Mouse (Mus musculus) liver, postnatal 0 days (tissue): Measurements from ENCODE around the gene 1600012H06Rik. TPM values are rescaled to one million over a fixed set of nuclear protein-coding genes. Genes with fewer than 3 reads are reported as not detected.
"Not testable (repeated sequence)": the region's sequence is repeated elsewhere in the genome, so short reads cannot be mapped to it uniquely, and the experiment has no call there.

Source experiments
- ATAC-seq: fragments of 200-750 bp; cut with Nextera tagmentation; 2 replicates; pipeline ENCODE4 v1.8.0; 2017; ENCODE audit warnings: mild to moderate bottlenecking, moderate library complexity
- DNase-seq: peaks from one replicate; pipeline ENCODE4 v3.0.0-alpha.2; 2016
- H3K27ac ChIP-seq: fragments of 300-500 bp; sonication (generic); 2 replicates; pipeline ENCODE4 v1.5.1; 2014; ENCODE audit warnings: antibody characterized with exemption, moderate library complexity, mild to moderate bottlenecking, low read depth
- H3K27me3 ChIP-seq: fragments of 300-500 bp; sonication (generic); 2 replicates; pipeline ENCODE4 v1.6.1; 2014; ENCODE audit warnings: low read length, control low read depth, mixed read lengths; ENCODE audit not compliant: insufficient read depth
- H3K36me3 ChIP-seq: fragments of 300-500 bp; sonication (generic); replicated peaks from 2 replicates; pipeline ENCODE4 v1.6.1; 2014; ENCODE audit warnings: mild to moderate bottlenecking, control low read depth, low read length, moderate library complexity, mixed read lengths; ENCODE audit not compliant: insufficient read depth
- H3K4me1 ChIP-seq: fragments of 300-500 bp; sonication (generic); 2 replicates; pipeline ENCODE4 v1.6.1; 2014; ENCODE audit warnings: antibody characterized with exemption, mild to moderate bottlenecking, control low read depth; ENCODE audit not compliant: insufficient read depth
- H3K4me2 ChIP-seq: fragments of 300-500 bp; sonication (generic); 2 replicates; pipeline ENCODE4 v1.6.1; 2014; ENCODE audit warnings: low read depth, mild to moderate bottlenecking, low read length, moderate library complexity, mixed read lengths
- H3K4me3 ChIP-seq: fragments of 300-500 bp; sonication (generic); 2 replicates; pipeline ENCODE4 v1.5.1; 2014; ENCODE audit warnings: low read depth, low read length
- H3K9ac ChIP-seq: fragments of 300-500 bp; sonication (generic); replicated peaks from 2 replicates; pipeline ENCODE4 v1.6.1; 2014; ENCODE audit warnings: mild to moderate bottlenecking, moderate library complexity
- H3K9me3 ChIP-seq: fragments of 300-500 bp; sonication (generic); 2 replicates; pipeline ENCODE4 v1.6.1; 2016; ENCODE audit warnings: mild to moderate bottlenecking, control low read depth, low read length, mixed read lengths
- CTCF ChIP-seq: sonication (generic); IDR thresholded peaks from 2 replicates; pipeline ENCODE4 v1.5.1; 2016; ENCODE audit warnings: antibody characterized with exemption, low read depth
- EP300 ChIP-seq: IDR thresholded peaks from 2 replicates; pipeline ENCODE4 v1.6.1; 2016; ENCODE audit warnings: antibody characterized with exemption, low read depth, mild to moderate bottlenecking
- WGBS: fragments of 180-500 bp; shearing (Covaris S2); extraction: QIAGEN DNeasy Blood & Tissue Kit; methylation state at CpG from one replicate; pipeline ENCODE4 v1.1.7; 2014; ENCODE audit not compliant: insufficient replicate concordance; 5-methylcytosine and 5-hydroxymethylcytosine counted together
- polyA plus RNA-seq: library from polyadenylated mRNA; unstranded; fragments of >200 nt; fragmentation: Nextera tagmentation; extraction: Ambion mirVana; gene quantifications from 2 replicates; pipeline ENCODE4 v1.2.1, GENCODE M21; 2015

The 1600012H06Rik gene
- polyA plus RNA-seq, 1 experiment from 2014 or later, result 21.3 TPM

DNA sequence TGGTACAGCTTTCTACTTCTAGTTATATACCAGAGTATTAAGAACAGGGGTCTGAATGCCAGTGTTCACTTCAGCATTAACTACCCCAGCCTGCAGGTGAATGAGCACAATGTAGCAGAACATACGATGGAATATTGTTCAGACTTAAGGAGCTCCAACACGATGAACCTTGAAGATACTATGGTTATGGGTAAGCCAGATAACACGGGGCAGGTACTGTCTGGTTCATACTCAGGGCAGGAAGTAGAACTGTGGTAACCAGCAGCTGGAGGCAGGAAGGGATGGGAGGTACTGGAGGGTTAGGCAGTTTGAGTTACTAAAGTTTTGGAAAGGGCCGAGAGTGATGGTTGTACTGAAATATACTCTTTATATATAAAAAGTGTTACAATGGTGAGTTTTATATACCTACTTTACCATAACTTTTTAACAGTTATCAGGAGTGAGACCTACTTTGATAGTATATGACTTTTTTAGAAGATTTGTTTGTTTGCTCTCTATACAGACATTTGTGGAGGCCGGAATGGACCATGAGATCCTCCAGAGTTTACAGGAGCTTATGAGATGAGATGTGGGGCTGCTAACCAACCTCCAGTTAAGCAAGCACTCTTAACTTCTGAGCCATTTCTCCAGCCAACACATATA lies 15.8 kb downstream of the 1600012H06Rik start:
- DNase-seq (no peak), ATAC-seq (no peak)
- Histone ChIP-seq H3K27me3 (no peaks in the 10 kb centered on the region), H3K4me1 (peaks cover 9% of the 10 kb centered on the region; the same call in 1 of the 2 replicates), H3K9me3 (no peaks in the 10 kb centered on the region), H3K4me3 (no peak overlapping the region), H3K4me2 (peak overlapping the region; percentile 93), H3K36me3 (peaks cover 25% of the 10 kb centered on the region), H3K9ac (no peak overlapping the region), H3K27ac (no peak overlapping the region)
- TF ChIP-seq CTCF (no peak), EP300 (no peak)
- 49% methylated on average over 5 of the region's 5 CpGs for WGBS

DNA sequence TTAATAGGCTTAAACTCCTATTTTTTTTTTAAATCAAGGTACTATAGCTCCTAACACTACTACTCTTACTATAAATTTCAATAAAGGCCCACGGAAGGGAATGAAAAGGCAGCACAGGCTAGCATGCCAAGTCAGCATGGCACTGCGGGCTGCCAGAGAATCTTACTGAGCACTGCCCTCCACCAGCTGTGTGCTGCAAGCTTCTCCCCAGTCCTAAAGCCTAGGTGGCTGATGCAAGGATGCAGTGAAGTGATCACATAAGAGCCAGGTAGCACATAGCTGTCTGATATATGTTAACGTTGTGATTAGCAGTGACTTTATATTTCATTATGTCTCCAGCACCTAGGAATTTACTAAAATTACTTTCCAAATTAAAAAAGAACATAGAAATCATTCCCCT lies 17.0 kb downstream of the 1600012H06Rik start:
- WGBS, result 29% methylated on average over 3 of the region's 3 CpGs
- peak overlapping the region; percentile 61 for H3K9ac ChIP-seq
- no peaks in the 10 kb centered on the region for H3K9me3 ChIP-seq
- TF ChIP-seq EP300 (no peak), CTCF (no peak)
- peak overlapping the region; percentile 79 for H3K4me3 ChIP-seq
- ATAC-seq, result peak; percentile 18; the same call in 1 of the 2 replicates
- peaks cover 13% of the 10 kb centered on the region for H3K36me3 ChIP-seq
- peaks cover 6% of the 10 kb centered on the region; the same call in 1 of the 2 replicates for H3K4me1 ChIP-seq
- peak overlapping the region; percentile 93 for H3K4me2 ChIP-seq
- peak; percentile 36 for DNase-seq
- H3K27ac ChIP-seq, result 0 out of 2 replicates have a peak overlapping the region, but pooled peaks have one; percentile 18
- no peaks in the 10 kb centered on the region for H3K27me3 ChIP-seq

DNA sequence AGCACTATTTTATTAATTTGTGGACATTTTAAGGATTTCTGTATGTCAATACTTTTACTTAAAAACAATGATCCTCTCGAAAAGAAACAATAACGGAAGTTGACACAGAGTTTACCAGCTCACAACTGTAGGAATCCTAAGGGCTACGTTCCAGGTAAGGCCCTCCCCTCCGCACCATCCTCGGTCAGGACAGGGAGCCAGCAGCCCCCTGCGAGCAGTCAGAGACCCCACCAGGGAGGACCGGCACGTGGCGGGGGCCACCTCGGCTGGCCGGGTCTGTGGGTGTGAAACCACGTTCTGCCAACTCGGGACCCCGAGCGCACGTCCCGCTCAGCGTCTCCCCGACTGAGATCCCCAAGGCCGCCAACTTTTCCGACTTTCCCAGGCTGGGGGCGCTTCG lies 17.5 kb downstream of the 1600012H06Rik start:
- Histone ChIP-seq H3K27ac (peak overlapping the region; percentile 92), H3K9ac (peak overlapping the region; percentile 93), H3K9me3 (no peaks in the 10 kb centered on the region), H3K4me3 (peak overlapping the region; percentile 79), H3K4me1 (peaks cover 6% of the 10 kb centered on the region; the same call in 1 of the 2 replicates), H3K27me3 (no peaks in the 10 kb centered on the region), H3K36me3 (peaks cover 12% of the 10 kb centered on the region), H3K4me2 (peak overlapping the region; percentile 93)
- ATAC-seq, result peak; percentile 20
- under 1% methylated on average over 20 of the region's 23 CpGs for WGBS
- peak; percentile 47 for DNase-seq
- TF ChIP-seq CTCF (no peak), EP300 (no peak)

DNA sequence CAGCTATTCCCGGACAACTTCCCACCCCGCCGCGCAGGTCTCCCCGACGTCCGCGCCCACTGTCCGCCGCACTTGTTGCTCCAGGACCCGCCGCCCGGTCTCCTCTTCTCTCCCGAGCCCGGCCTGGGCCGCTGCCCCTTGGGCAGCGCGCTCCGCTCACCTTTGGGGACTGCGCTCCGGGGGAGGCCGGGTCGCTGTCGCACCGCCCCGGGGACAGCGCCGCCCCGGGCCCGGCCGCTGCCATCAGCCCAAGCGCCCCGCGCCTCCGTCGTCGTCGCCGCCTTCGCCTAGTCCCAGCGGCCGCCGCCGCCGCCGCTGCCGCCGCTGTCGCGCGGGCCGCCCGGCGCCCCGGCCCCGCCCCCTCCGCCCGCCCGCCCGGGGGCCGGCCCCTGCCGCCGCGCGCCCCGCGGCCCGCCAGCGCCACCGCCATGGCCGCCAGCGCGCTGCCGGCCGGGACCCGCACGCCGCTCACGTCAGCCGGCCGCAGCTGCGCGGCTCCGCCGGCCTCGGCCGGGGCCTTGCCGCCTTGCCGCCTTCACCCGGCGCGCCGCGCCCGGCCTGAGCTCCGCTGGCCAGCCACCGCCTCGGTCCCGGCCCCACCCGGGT lies 18.1 kb downstream of the 1600012H06Rik start, which contains the start of gene Phf10:
TSS of gene Phf10 (minus strand) at position 323 of the 606 bp plus-strand sequence.
- peak within 1 kb of the TSS; percentile 92 for H3K27ac ChIP-seq
- under 1% methylated on average over 41 of the region's 100 CpGs for WGBS
- peak within 1 kb of the TSS; percentile 93 for H3K4me2 ChIP-seq
- DNase-seq (peak; percentile 55), ATAC-seq (peak; percentile 86)
- H3K27me3 ChIP-seq, H3K4me1 ChIP-seq, H3K9me3 ChIP-seq: not testable (repeated sequence)
- peaks cover 12% of the 10 kb centered on the region for H3K36me3 ChIP-seq
- H3K9ac ChIP-seq, result peak within 1 kb of the TSS; percentile 93
- peak within 1 kb of the TSS; percentile 79 for H3K4me3 ChIP-seq

DNA sequence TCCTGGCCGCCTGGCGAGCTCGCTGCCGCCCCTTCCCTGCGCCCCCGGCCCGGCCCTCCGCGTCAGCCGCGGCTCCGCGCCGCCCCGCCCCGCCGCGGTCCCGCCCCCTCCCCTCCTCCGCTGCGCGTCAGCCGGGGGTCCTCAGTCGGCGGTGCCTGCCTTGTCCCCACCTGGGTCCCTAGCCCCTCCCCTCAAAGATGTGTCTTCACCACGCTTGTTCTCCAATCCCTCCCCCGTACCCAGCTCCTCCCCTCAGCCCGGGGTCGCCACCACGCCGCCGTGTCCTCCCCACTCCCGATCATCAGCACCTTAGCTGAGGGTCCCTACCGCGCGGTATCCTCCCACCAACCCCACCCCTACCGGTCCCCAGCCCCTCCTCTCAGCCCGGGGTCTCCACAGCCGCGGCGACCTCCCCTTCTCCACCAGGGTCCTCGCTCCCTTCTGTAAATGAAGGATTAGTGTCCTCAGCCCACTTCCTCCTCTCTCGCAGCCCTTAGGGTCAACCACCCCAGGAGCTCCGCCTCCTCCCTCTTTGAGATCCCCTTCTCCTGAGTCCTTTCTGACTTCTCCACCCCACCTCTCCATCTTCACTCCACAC lies 18.7 kb downstream of the 1600012H06Rik start:
- not testable (repeated sequence) for H3K36me3 ChIP-seq, H3K9ac ChIP-seq, H3K4me1 ChIP-seq, H3K27ac ChIP-seq, H3K4me2 ChIP-seq, H3K27me3 ChIP-seq, DNase-seq, H3K9me3 ChIP-seq, H3K4me3 ChIP-seq
- WGBS, result no CpG with 5 or more reads among the region's 44 CpGs
- ATAC-seq, result peak; percentile 61

DNA sequence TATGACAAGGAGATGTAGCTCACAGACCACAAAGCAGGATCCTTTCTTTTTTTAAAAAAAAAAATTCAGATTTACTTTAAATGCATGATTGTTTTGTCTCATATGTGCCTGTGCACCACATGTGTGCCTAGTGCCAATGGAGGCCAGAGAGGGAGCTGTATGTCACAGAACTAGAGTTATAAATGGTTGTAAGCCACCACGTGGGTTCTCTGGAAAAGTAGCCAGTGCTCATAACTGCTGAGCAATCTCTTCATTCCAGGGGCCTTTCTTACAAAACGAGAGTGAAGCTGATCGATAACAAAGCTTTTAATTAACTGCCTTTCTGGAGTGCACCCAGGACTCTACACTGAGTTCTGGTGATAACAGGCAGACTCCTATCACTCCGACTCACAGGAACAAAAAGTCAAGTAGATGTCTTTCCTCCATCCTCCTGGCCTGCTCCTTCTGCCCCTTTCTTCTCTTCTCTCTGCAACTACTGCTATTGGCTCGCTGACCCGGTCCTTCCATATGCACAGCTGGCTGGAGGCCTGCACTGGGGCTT lies 25.5 kb downstream of the 1600012H06Rik start:
- not testable (repeated sequence) for H3K9ac ChIP-seq, H3K9me3 ChIP-seq, H3K36me3 ChIP-seq, H3K27ac ChIP-seq, H3K27me3 ChIP-seq, H3K4me3 ChIP-seq, H3K4me2 ChIP-seq, H3K4me1 ChIP-seq, DNase-seq
- peak; percentile 80 for ATAC-seq
- no CpG with 5 or more reads among the region's 6 CpGs for WGBS

DNA sequence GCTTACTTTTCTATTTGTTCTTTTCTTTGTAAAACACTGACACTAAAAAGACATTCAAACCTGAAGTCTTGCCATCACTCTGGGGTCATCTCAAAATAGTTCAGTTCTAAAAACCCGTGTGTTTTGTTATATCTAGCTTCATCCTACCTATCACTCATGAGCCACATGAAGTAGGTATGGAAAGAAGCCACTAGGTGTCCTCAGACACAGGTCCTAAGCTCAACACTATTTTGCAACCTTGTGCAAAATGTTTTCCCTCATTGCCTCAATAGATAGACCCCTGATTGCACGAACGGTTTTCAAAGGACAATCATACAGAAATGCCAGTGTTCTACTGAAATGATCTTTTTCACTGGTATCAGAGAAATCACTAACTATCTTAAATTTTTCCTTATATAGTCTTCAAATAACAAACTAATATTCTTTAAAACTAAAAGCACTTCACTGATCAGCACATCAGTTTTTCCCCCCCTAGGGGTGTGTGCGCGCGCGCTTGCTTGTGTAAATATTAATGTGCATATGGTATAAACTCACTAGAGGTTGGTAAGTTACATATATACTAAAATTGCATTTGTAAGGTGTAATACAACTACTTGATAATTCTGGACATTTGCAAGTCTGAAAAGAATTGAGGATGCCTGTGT lies 34.9 kb downstream of the 1600012H06Rik start:
- H3K27me3 ChIP-seq, H3K36me3 ChIP-seq, H3K27ac ChIP-seq, H3K4me3 ChIP-seq, H3K4me2 ChIP-seq, H3K9me3 ChIP-seq, H3K9ac ChIP-seq, H3K4me1 ChIP-seq, DNase-seq: not testable (repeated sequence)
- under 1% methylated on average over 4 of the region's 7 CpGs for WGBS
- peak; percentile 43 for ATAC-seq

DNA sequence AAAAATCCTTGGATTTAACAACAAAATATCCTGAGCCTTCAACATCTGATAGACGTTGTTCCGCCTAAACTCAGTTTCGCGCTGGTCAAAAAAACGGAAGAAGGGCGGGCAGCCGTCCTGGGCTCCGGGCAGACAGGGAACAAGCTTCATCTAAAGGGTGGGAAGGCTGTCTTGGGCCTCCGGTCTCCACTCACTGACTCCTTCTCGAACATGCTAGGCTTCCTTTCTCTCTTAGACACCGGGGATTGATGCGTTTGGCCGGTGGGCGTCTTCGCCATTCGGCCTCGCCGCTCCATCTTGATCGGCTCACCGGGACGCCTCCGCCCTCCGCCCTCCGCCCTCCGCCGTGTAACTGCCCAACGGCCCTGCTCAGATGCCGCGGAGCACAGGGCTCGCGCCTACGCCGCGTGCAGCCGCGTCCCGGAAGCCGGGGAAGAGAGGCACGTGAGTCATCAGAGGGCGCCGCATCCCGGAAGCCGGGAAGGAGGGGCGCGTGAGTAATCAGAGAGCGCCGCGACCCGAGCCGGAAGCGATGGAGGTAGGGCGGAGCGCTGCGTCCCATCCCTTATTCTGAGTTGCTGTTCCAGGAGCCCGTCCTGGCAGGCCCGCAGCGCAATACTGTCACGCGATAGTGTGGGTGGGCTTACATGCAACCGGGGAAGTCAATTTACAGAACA lies 35.5 kb downstream of the 1600012H06Rik start, which contains the start of the genes 9030025P20Rik and Gm3417:
TSS of gene 9030025P20Rik (plus strand) at position 107 of the 677 bp plus-strand sequence.
TSS of gene Gm3417 (minus strand) at position 429 of the 677 bp plus-strand sequence.
- not testable (repeated sequence) for H3K4me3 ChIP-seq, H3K4me2 ChIP-seq, H3K27me3 ChIP-seq, H3K9me3 ChIP-seq, H3K9ac ChIP-seq, H3K36me3 ChIP-seq, H3K4me1 ChIP-seq, DNase-seq, H3K27ac ChIP-seq
- ATAC-seq, result peak; percentile 98
- no CpG with 5 or more reads among the region's 60 CpGs for WGBS
